Mouse (Mus musculus) lung, postnatal 36 days (tissue): ENCODE measurements around the gene Fgfr2.
A peak's percentile ranks its signal among the peaks of the same experiment; 100 is the strongest.

Experiments
- DNase-seq: peaks from one replicate; pipeline ENCODE4 v3.0.0; 2022; ENCODE audit warnings: mixed read lengths

The Fgfr2 gene

GRCm38 (mm10) chr7:130577388-130578003 lies 2545.7 kb downstream of the Fgfr2 start, which contains the start of gene Tacc2:
TSS of gene Tacc2 (plus strand) at chr7:130577438.
- peak; percentile 21 for DNase-seq

- peak; percentile 71 for DNase-seq
Observed at GRCm38 (mm10) chr7:130576981-130577380, 2546.2 kb downstream of the Fgfr2 start.

DNA sequence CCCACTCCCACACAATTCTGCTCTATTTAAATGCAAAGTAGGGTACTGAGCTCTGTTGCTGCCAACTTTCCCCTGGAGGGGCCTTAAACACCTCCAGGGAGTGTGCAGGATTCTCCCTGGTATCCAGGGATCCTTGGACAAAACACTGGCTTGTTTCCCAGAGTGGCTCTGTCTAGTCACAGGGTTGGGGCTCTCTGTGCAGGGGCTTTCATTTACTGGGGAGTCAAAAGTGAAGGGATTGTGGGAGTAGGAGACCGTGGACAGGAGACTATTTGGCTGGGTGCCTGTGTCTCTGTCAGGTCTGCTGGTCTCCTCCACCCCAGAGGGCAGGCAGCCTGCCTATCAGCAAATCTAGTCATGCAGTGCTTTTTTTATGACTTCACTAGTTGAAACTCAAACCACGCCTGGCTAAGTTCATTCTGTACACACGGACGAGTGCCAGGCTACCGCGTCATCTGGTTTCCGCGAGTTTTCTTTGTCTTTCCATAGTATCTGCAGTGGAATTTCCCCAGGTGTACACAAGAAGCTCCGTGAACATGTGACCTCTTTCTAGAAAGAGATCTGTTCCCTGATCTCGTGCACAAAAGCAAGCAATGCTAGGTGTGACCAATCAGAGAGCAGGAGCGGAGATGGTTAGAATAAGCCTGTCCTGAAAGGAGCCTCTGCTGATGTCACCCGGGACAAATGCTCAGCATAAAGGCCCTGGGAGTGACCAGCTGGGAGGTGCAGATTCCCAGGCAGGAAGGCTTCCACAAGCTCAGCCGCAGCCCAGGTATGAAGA lies 2548.7 kb downstream of the Fgfr2 start:
- peak; percentile 77 for DNase-seq

- no peak for DNase-seq
Observed at GRCm38 (mm10) chr7:130573746-130574145, 2549.4 kb downstream of the Fgfr2 start.

DNA sequence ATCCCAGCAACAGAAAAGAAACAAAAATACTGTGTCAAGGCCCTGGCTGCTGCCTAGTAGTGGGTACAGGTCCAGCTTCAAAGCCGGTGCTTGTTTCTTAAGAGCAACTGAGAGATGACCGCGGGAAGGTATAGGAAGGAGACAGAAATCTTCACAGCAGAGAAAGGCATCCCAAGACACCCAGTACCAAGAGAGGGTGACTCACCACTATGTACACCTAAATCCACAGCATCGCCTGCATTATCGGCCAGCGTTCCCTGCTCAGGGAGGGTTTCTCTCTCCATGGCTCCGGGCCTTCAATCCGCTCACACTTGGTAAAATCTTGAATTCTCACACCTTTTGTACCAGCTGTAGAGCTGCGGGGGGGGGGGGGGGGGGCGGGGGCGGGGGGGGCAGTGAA lies 2550.3 kb downstream of the Fgfr2 start, which contains the start of gene Nsmce4a:
Gene Nsmce4a (minus strand): TSS at position 298 of the 400 bp plus-strand sequence.
- DNase-seq = no peak

DNA sequence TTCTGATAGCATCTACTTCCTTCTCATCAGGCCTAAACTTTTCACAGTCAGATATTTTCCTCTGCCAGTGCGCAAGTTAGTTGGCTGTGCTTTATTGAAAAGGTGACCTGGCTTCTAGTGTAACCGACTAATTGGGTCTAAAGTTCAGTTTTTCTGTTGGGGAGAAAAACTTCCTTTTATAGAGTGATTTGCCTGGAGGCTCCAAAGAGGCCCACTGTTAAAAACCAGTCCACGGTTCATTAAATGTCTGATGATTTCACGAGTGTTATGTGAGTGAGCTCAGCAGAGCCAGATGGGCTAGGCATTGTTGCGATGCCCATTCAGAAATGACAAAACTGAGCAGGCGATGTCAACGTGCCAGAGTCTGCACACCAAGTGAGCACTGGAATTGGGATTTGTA lies 2552.7 kb downstream of the Fgfr2 start:
- no peak for DNase-seq

DNA sequence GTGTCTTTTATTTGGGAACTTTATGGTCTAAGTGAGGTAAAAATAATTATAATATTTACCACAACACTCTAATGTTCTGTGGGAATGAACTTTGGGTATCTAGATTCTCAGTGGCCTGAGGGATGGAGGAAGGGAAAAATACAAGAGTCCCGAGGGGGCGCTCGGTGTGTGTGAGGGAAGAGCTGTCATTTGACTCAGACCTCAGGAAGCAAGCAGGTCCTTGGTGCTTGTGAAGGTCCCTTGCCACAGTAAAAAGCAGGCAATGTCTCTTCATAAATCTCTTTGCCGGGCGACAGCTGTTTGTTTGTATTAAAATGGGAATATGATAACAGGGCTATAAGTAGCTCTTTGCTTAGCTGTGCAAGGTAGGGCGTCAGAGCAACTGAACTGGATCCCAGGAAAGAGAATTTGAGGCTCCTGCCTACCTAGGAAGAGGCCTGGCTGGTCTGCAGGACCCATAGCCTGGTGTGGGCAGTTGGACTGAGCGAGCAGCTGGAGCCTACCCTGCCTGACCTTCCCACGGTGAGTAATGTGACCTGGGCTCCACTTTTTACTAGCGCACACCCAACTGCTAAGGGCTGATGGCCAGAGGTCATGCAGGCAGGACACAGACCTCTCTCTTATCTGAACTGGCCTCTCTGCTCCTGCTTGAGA lies 2554.2 kb downstream of the Fgfr2 start:
- no peak for DNase-seq

DNA sequence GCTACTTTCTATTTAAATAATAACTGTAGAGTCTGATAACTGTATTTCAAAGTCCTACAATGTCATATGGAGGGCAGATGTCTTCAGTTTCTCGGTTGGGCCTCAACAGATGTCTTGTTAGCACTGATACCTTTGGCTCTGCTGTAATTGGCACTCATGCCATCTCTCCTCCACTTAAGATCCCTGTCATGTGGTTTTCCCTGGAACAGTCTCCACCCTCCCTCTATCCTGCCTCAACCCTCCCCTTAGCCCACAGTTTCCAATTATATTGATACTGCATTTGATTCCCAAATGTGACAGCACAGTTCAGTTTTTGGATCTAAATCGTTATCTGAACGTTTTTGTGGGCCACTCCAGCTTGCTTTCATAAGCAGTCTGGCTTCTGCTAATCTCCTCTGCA lies 2558.6 kb downstream of the Fgfr2 start:
- no peak for DNase-seq

GRCm38 (mm10) chr7:130563880-130564279 lies 2559.3 kb downstream of the Fgfr2 start:
- DNase-seq = no peak

DNA sequence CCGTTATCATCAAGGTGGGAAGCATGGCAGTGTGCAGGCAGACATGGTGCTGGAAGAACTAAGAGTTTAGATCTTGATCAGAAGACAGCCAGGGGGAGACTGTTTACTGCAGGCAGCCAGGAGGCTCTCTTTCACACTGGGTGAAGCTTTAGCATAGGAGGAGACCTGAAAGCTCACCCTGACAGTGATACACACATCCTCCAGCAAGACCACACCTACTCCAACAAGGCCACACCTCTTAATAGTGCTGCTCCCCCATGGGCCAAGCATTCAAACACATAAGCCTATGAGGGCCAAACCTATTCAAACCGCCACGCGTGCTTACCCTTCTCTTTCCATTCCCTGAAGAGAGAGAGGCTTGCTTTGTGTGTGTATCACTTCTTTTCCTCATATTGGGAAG lies 2559.9 kb downstream of the Fgfr2 start:
- no peak for DNase-seq

GRCm38 (mm10) chr7:130560933-130561332 lies 2562.2 kb downstream of the Fgfr2 start:
- no peak for DNase-seq

DNA sequence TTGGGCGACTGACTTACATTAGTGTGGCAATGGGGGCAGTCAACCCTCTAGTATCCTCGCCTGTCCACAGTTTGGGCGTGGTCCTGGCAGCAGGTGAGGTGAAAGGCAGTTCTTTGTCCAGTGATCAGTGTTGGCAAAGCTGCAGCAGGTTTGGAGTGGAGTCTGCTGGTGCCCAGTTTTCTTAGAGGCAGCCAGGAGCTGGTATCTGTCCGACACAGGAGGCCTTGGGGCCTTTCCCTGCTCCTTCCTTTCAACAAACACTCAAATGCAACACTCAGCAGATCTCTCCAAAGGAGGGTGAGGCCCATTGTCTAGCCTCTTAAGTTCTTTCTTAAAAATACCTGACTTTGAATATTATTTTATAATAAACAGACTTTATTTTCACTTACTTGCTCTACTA lies 2564.6 kb downstream of the Fgfr2 start:
- peak; percentile 16 for DNase-seq

DNA sequence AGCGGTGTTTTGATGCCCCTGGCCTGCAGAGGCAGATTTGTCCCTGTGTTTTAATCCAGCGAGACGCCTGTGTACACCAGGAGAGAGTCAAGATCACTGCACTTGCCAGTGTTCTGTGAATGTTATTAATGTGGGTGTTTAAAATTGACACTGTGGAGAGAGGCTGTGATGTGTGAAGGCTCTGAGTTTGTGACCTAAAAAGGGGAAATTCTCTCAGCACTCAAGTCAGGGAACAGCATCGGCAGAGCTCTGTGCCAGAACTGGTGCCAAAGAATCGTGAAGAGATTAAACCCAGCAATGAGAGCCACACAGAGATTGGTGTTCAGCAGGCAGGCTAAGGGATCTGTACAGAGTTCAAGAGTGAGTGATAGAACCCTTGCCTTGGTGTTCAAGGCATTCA lies 2567.6 kb downstream of the Fgfr2 start:
- no peak for DNase-seq

DNA sequence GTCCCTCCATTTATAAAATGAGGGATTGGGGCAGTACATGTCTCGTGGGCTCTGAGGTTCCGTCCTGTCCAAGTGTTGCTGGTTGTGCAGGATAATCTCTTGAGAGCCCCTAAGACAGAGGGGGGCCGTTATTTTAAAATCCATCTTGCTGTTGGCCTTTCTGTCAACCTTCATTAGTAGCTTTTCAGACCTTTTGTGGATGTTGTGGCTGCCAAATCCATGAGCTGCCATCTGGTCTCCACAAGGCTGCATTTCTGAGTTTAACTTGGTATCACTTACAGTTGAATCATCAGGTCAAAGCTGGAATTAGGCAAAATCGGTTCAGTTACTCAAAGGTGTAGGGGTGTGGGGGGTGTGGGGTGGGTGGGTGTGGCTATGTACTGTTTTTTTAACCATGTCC lies 2569.8 kb downstream of the Fgfr2 start:
- DNase-seq = no peak

DNA sequence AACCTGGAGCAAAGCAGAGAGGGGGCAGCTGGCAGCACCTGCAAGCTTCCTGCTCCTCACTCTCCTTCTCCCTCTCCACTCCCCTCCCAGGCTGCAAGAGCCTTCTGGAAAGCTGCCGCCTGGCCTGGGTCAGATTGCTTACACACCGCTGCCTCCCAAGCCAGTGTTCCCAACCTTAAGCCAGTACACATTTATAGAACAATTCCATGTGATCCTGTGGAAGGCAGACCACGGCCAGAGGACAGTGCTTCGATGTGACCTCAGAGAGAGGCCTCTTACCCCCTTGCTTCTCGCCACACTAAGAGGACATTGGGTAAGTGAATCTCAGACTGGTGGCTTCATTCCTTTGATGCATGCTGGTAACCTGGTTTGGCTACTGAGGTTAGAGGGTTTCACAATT lies 2570.4 kb downstream of the Fgfr2 start:
- peak; percentile 21 for DNase-seq

- DNase-seq = no peak
Observed at GRCm38 (mm10) chr7:130547635-130548175, 2575.4 kb downstream of the Fgfr2 start.

- DNase-seq = peak; percentile 95
Observed at GRCm38 (mm10) chr7:130546791-130547484, 2576.2 kb downstream of the Fgfr2 start.

DNA sequence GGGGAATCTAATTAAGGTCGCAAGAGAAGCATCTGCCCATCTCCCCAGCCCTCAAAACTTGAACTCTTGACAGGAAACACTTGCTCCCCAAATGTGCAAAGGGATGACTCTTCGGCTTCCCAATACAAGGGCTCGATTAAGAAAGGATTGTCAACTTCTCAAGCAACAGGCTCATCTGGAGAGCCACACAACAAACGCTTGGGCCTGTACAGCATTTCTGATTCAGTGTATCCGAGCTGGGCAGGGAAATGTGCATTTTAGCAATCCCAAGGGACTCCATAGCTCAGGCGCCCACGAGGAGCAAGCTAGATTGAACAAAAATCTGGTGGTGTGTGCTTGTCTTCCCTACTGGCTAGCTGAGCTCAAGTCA lies 2576.7 kb downstream of the Fgfr2 start:
- peak; percentile 12 for DNase-seq

DNA sequence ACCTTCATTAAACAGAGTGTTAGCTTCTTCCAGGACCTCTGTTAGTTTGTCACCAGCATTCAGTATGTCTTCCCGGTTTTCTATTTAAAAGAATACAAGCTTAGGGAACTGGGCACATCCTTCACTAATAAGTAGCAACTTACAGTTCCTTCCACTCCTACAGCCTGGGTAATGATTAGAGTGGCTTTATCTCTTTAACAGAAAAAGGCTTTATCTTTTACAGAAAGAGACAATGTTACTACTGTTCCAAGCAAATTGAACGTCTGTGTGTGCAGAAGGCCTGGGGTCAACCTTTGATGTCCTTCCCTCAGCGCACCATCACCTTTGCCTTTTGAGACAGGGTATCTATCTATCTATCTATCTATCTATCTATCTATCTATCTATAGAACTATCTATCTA lies 2577.3 kb downstream of the Fgfr2 start:
- DNase-seq = no peak

GRCm38 (mm10) chr7:130545401-130545800 lies 2577.7 kb downstream of the Fgfr2 start:
- DNase-seq = no peak

DNA sequence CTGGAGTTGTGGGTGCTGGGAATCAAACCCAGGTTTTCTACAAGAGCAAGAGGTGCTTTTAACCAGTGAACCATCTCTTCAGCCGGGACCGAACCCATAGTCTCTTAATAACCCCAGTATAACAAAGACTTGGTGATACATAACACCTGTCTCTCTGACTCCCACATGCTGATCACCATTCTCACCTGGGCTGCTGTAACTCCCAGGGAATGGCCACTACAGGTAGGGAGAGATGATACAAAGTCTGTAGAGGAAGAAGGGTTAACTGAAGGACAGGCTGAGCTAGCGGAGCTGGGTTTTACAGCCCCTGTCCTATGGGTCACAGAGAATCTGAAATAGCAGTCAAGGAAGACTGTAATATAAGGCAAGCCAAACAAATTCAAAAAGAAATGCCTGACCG lies 2580.0 kb downstream of the Fgfr2 start:
- DNase-seq = no peak

DNA sequence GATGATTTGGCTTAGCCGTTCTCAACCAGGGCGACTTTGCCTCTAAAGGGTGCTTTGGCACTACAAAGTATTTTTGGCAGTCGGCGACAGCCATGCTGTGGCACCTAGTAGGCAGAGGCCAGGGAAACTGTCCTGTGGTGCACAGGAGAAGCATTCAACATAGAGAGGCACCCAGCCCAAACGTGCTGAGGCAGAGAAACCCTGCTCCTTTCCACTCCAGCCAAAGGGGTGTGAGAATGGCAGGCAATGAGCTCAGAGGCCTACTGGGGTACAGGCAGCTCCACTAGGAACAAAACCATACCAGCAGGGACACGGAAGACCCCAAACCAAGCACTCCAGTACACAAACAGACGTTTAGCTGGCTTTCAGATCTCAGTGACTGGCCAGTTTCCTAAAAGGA lies 2583.0 kb downstream of the Fgfr2 start:
- no peak for DNase-seq

GRCm38 (mm10) chr7:130537068-130537467 lies 2586.1 kb downstream of the Fgfr2 start:
- DNase-seq = no peak
